Mouse (Mus musculus): Measurements from ENCODE around the gene Zfp106. TPM values are rescaled to one million over a fixed set of nuclear protein-coding genes. Genes with fewer than 3 reads are reported as not detected.

Gene Zfp106
- total and polyA plus RNA-seq, 2 experiments from 2014 or later = 41.7 to 58.7 TPM

GRCm38 (mm10) chr2:120468011-120468410, 95.6 kb downstream of the Zfp106 start:
- H3K27me3 ChIP-seq (ENCODE audit: control insufficient read depth, insufficient read depth, low read length) = no peaks in the 10 kb centered on the region
- no peak overlapping the region for H3K9ac ChIP-seq (replicated peaks; ENCODE audit: low read depth, low read length)
- DNase-seq (ENCODE audit: low spot score) (no peak), ATAC-seq (ENCODE audit: insufficient read depth, low read depth) (no peak)
- H3K27ac ChIP-seq (ENCODE audit: low read depth) = no peak overlapping the region
- H3K9me3 ChIP-seq (replicated peaks; ENCODE audit: control insufficient read depth, low read length) = no peaks in the 10 kb centered on the region
- H3K4me2 ChIP-seq (ENCODE audit: low read depth, low read length) = no peak overlapping the region
- no peaks in the 10 kb centered on the region for H3K4me1 ChIP-seq (ENCODE audit: control insufficient read depth, insufficient read depth)
- TF ChIP-seq EP300 (IDR thresholded peaks at IDR 0.05; ENCODE audit: low read depth) (no peak), CTCF (IDR thresholded peaks at IDR 0.05; ENCODE audit: low read depth) (no peak)
- no peaks in the 10 kb centered on the region for H3K36me3 ChIP-seq (replicated peaks; ENCODE audit: control insufficient read depth, insufficient read depth, low read length)
- no peak overlapping the region for H3K4me3 ChIP-seq (ENCODE audit: low read depth, low read length)

GRCm38 (mm10) chr2:120465397-120465785, 98.3 kb downstream of the Zfp106 start:
- Histone ChIP-seq H3K9ac (replicated peaks; ENCODE audit: low read depth, low read length) (no peak overlapping the region), H3K9me3 (replicated peaks; ENCODE audit: control insufficient read depth, low read length) (no peaks in the 10 kb centered on the region), H3K4me2 (ENCODE audit: low read depth, low read length) (no peak overlapping the region), H3K4me3 (ENCODE audit: low read depth, low read length) (no peak overlapping the region), H3K27ac (ENCODE audit: low read depth) (no peak overlapping the region), H3K27me3 (ENCODE audit: control insufficient read depth, insufficient read depth, low read length) (no peaks in the 10 kb centered on the region), H3K36me3 (replicated peaks; ENCODE audit: control insufficient read depth, insufficient read depth, low read length) (0 out of 2 replicates have a peak, but pooled peaks cover 5% of the 10 kb centered on the region), H3K4me1 (ENCODE audit: control insufficient read depth, insufficient read depth) (no peaks in the 10 kb centered on the region)
- ATAC-seq (ENCODE audit: insufficient read depth, low read depth) = no peak
- no peak for TF ChIP-seq EP300 (IDR thresholded peaks at IDR 0.05; ENCODE audit: low read depth)
- TF ChIP-seq CTCF (IDR thresholded peaks at IDR 0.05; ENCODE audit: low read depth) = no peak
- DNase-seq (ENCODE audit: low spot score) = no peak
- WGBS = 84% methylated on average over 5 of the region's 5 CpGs

- no peak for DNase-seq (ENCODE audit: low spot score)
- no peaks in the 10 kb centered on the region for H3K4me1 ChIP-seq (ENCODE audit: control insufficient read depth, insufficient read depth)
- TF ChIP-seq EP300 (IDR thresholded peaks at IDR 0.05; ENCODE audit: low read depth) = no peak
- no peak for TF ChIP-seq CTCF (IDR thresholded peaks at IDR 0.05; ENCODE audit: low read depth)
- no peak for ATAC-seq (ENCODE audit: insufficient read depth, low read depth)
- no peaks in the 10 kb centered on the region for H3K27me3 ChIP-seq (ENCODE audit: control insufficient read depth, insufficient read depth, low read length)
- 0 out of 2 replicates have a peak, but pooled peaks cover 9% of the 10 kb centered on the region for H3K36me3 ChIP-seq (replicated peaks; ENCODE audit: control insufficient read depth, insufficient read depth, low read length)
- 91% methylated on average over 2 of the region's 2 CpGs for WGBS
- no peaks in the 10 kb centered on the region for H3K9me3 ChIP-seq (replicated peaks; ENCODE audit: control insufficient read depth, low read length)
- H3K4me2 ChIP-seq (ENCODE audit: low read depth, low read length) = no peak overlapping the region
- no peak overlapping the region for H3K9ac ChIP-seq (replicated peaks; ENCODE audit: low read depth, low read length)
- H3K27ac ChIP-seq (ENCODE audit: low read depth) = no peak overlapping the region
- no peak overlapping the region for H3K4me3 ChIP-seq (ENCODE audit: low read depth, low read length)
Measured at GRCm38 (mm10) chr2:120464732-120465396, 98.8 kb downstream of the Zfp106 start.

- WGBS = 65% methylated on average over 8 of the region's 8 CpGs
- Histone ChIP-seq H3K9me3 (replicated peaks; ENCODE audit: control insufficient read depth, low read length) (no peaks in the 10 kb centered on the region), H3K9ac (replicated peaks; ENCODE audit: low read depth, low read length) (no peak overlapping the region), H3K4me2 (ENCODE audit: low read depth, low read length) (no peak overlapping the region), H3K36me3 (replicated peaks; ENCODE audit: control insufficient read depth, insufficient read depth, low read length) (0 out of 2 replicates have a peak, but pooled peaks cover 12% of the 10 kb centered on the region), H3K27me3 (ENCODE audit: control insufficient read depth, insufficient read depth, low read length) (no peaks in the 10 kb centered on the region), H3K27ac (ENCODE audit: low read depth) (no peak overlapping the region), H3K4me1 (ENCODE audit: control insufficient read depth, insufficient read depth) (no peaks in the 10 kb centered on the region), H3K4me3 (ENCODE audit: low read depth, low read length) (no peak overlapping the region)
- DNase-seq (ENCODE audit: low spot score) (no peak), ATAC-seq (ENCODE audit: insufficient read depth, low read depth) (no peak)
- TF ChIP-seq EP300 (IDR thresholded peaks at IDR 0.05; ENCODE audit: low read depth) (no peak), CTCF (IDR thresholded peaks at IDR 0.05; ENCODE audit: low read depth) (no peak)
Measured at GRCm38 (mm10) chr2:120464091-120464490, 99.6 kb downstream of the Zfp106 start.

GRCm38 (mm10) chr2:120463328-120463727, 100.3 kb downstream of the Zfp106 start:
- no peaks in the 10 kb centered on the region for H3K4me1 ChIP-seq (ENCODE audit: control insufficient read depth, insufficient read depth)
- H3K36me3 ChIP-seq (replicated peaks; ENCODE audit: control insufficient read depth, insufficient read depth, low read length) = 0 out of 2 replicates have a peak, but pooled peaks cover 12% of the 10 kb centered on the region
- ATAC-seq (ENCODE audit: insufficient read depth, low read depth) (peak; percentile 64), DNase-seq (ENCODE audit: low spot score) (peak; percentile 50)
- no peak overlapping the region for H3K27ac ChIP-seq (ENCODE audit: low read depth)
- no peaks in the 10 kb centered on the region for H3K9me3 ChIP-seq (replicated peaks; ENCODE audit: control insufficient read depth, low read length)
- H3K4me2 ChIP-seq (ENCODE audit: low read depth, low read length) = no peak overlapping the region
- 31% methylated on average over 7 of the region's 7 CpGs for whole genome bisulfite sequencing
- TF ChIP-seq CTCF (IDR thresholded peaks at IDR 0.05; ENCODE audit: low read depth) (no peak), EP300 (IDR thresholded peaks at IDR 0.05; ENCODE audit: low read depth) (no peak)
- H3K27me3 ChIP-seq (ENCODE audit: control insufficient read depth, insufficient read depth, low read length) = no peaks in the 10 kb centered on the region
- H3K4me3 ChIP-seq (ENCODE audit: low read depth, low read length) = no peak overlapping the region
- no peak overlapping the region for H3K9ac ChIP-seq (replicated peaks; ENCODE audit: low read depth, low read length)

- WGBS = 81% methylated on average over 4 of the region's 4 CpGs
- TF ChIP-seq EP300 (IDR thresholded peaks at IDR 0.05; ENCODE audit: low read depth) (no peak), CTCF (IDR thresholded peaks at IDR 0.05; ENCODE audit: low read depth) (no peak)
- ATAC-seq (ENCODE audit: insufficient read depth, low read depth) (no peak), DNase-seq (ENCODE audit: low spot score) (no peak)
- Histone ChIP-seq H3K4me2 (ENCODE audit: low read depth, low read length) (no peak overlapping the region), H3K36me3 (replicated peaks; ENCODE audit: control insufficient read depth, insufficient read depth, low read length) (0 out of 2 replicates have a peak, but pooled peaks cover 12% of the 10 kb centered on the region), H3K4me3 (ENCODE audit: low read depth, low read length) (no peak overlapping the region), H3K9me3 (replicated peaks; ENCODE audit: control insufficient read depth, low read length) (no peaks in the 10 kb centered on the region), H3K4me1 (ENCODE audit: control insufficient read depth, insufficient read depth) (no peaks in the 10 kb centered on the region), H3K27me3 (ENCODE audit: control insufficient read depth, insufficient read depth, low read length) (no peaks in the 10 kb centered on the region), H3K27ac (ENCODE audit: low read depth) (no peak overlapping the region), H3K9ac (replicated peaks; ENCODE audit: low read depth, low read length) (no peak overlapping the region)
Measured at GRCm38 (mm10) chr2:120460216-120460615, 103.4 kb downstream of the Zfp106 start.

Other genes with a start within 250 kb of the Zfp106 start
- not detected in 2 replicates for gene Pla2g4f, start 249.7 kb downstream of the Zfp106 start, total RNA-seq (2014; rRNA removed; ENCODE audit: low replicate concordance)
- gene Pla2g4f, start 249.7 kb downstream of the Zfp106 start, polyA plus RNA-seq (2015; fragmentation: Nextera tagmentation; extraction: Ambion mirVana) = 0.04 TPM in 1 of 2 replicates, not detected in the other
- gene Vps39, start 210.7 kb downstream of the Zfp106 start, total RNA-seq (2014; rRNA removed; ENCODE audit: low replicate concordance) = 22.7 and 75.7 TPM in 2 replicates
- 13.2 and 14.3 TPM in 2 replicates for gene Vps39, start 210.7 kb downstream of the Zfp106 start, polyA plus RNA-seq (2015; fragmentation: Nextera tagmentation; extraction: Ambion mirVana)
- gene Ganc, start 159.9 kb downstream of the Zfp106 start, total RNA-seq (2014; rRNA removed; ENCODE audit: low replicate concordance) = 9.2 and 20.2 TPM in 2 replicates
- gene Ganc, start 159.9 kb downstream of the Zfp106 start, polyA plus RNA-seq (2015; fragmentation: Nextera tagmentation; extraction: Ambion mirVana) = 13.8 and 14.8 TPM in 2 replicates
- 23.0 and 25.2 TPM in 2 replicates for gene Tmem87a, start 159.7 kb downstream of the Zfp106 start, total RNA-seq (2014; rRNA removed; ENCODE audit: low replicate concordance)
- 4.0 and 6.2 TPM in 2 replicates for gene Tmem87a, start 159.7 kb downstream of the Zfp106 start, polyA plus RNA-seq (2015; fragmentation: Nextera tagmentation; extraction: Ambion mirVana)
- 0.81 and 1.8 TPM in 2 replicates for gene Capn3, start 107.8 kb downstream of the Zfp106 start, total RNA-seq (2014; rRNA removed; ENCODE audit: low replicate concordance)
- gene Capn3, start 107.8 kb downstream of the Zfp106 start, polyA plus RNA-seq (2015; fragmentation: Nextera tagmentation; extraction: Ambion mirVana) = 0.77 and 1.6 TPM in 2 replicates
- 40.2 and 48.1 TPM in 2 replicates for gene Snap23, start 3.8 kb upstream of the Zfp106 start, total RNA-seq (2014; rRNA removed; ENCODE audit: low replicate concordance)
- 30.1 and 33.2 TPM in 2 replicates for gene Snap23, start 3.8 kb upstream of the Zfp106 start, polyA plus RNA-seq (2015; fragmentation: Nextera tagmentation; extraction: Ambion mirVana)
- gene Haus2, start 45.5 kb upstream of the Zfp106 start, total RNA-seq (2014; rRNA removed; ENCODE audit: low replicate concordance) = 22.2 and 34.9 TPM in 2 replicates
- gene Haus2, start 45.5 kb upstream of the Zfp106 start, polyA plus RNA-seq (2015; fragmentation: Nextera tagmentation; extraction: Ambion mirVana) = 14.6 and 18.3 TPM in 2 replicates
- 28.3 and 28.5 TPM in 2 replicates for gene Lrrc57, start 45.7 kb upstream of the Zfp106 start, total RNA-seq (2014; rRNA removed; ENCODE audit: low replicate concordance)
- 18.0 and 22.0 TPM in 2 replicates for gene Lrrc57, start 45.7 kb upstream of the Zfp106 start, polyA plus RNA-seq (2015; fragmentation: Nextera tagmentation; extraction: Ambion mirVana)
- gene Stard9, start 65.3 kb upstream of the Zfp106 start, total RNA-seq (2014; rRNA removed; ENCODE audit: low replicate concordance) = 12.2 and 12.7 TPM in 2 replicates
- gene Stard9, start 65.3 kb upstream of the Zfp106 start, polyA plus RNA-seq (2015; fragmentation: Nextera tagmentation; extraction: Ambion mirVana) = 2.4 and 2.6 TPM in 2 replicates

Measured in heart, postnatal 0 days (tissue).